Mouse (Mus musculus) ES-E14 (cell line): Measurements from ENCODE around the gene Polr2f.

ENCODE experiments used
- HCFC1 ChIP-seq: IDR thresholded peaks from 2 replicates; pipeline ENCODE4 v1.6.1; 2012; ENCODE audit warnings: low read length, inconsistent platforms, borderline replicate concordance; ENCODE audit not compliant: insufficient read depth
- MAFK ChIP-seq: IDR thresholded peaks from 2 replicates; pipeline ENCODE4 v1.6.1; 2014; ENCODE audit warnings: mild to moderate bottlenecking, low read depth, low read length, inconsistent platforms; ENCODE audit not compliant: insufficient read depth
- ZNF384 ChIP-seq: IDR thresholded peaks from 2 replicates; pipeline ENCODE4 v1.6.1; 2012; ENCODE audit warnings: low read depth, low read length, inconsistent platforms

DNA sequence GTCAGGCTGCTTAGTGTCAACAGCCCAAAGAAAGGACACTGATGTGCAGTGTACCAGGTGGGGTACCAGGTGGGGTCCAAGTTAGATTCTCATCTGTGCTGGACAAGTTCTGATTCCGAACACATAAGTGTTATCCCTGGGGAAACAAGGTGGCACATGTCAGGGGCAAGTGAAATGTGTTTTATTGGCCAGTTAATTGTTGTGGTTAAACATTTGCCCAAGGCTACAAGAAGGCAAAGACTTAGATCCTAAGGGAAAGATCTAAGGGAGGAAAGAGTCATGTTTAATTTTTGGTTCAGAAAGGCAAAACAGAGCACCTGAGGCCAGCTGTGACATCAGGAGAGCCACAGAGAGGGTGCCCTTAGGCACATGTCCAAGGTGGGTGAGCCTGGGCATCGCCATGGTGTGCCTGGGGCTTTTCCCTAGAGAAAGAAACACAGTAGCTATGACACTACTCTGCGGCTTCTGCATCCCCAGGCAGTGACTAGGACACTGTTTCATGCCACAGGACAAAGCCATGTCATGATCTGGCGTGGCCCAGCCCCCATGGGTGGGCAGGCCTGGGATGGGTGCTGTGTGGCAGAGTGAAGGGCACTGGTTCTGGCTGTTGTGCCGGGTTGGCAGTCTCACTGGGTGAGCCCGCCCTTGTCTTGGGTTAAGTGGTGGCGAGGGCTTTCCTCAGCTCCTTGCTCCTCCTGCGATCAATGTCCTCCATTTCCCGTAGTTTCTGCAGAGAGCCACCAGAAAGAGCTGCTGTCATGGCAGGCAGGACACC is 6.1 kb upstream of the Polr2f start:
- TF ChIP-seq HCFC1 (no peak), MAFK (no peak), ZNF384 (no peak)
